Mouse (Mus musculus) left cerebral cortex, postnatal 10 days (tissue): ENCODE results near the gene Noc3l. TPM values are rescaled to one million over a fixed set of nuclear protein-coding genes. Genes with fewer than 3 reads are reported as not detected.

Experiments used
- DNase-seq, 2 experiments: peaks; one replicate each; pipeline ENCODE4 v3.0.0; 2021 to 2022; ENCODE audit warnings: low spot score in 2 of 2, mixed read lengths in 1 of 2; ENCODE audit errors: extremely low spot score in 1 of 2
- intact Hi-C: fragments of 180-260 bp; cut with DNase I; formaldehyde crosslinking; loops from one replicate; pipeline ENCODE4 v1.15.1; 2025
- total RNA-seq, 2 experiments: library from RNA; stranded (reverse); gene quantifications; 2 replicates each; pipeline ENCODE4 v1.2.3; 2021

Noc3l gene
- total RNA-seq, 2 experiments from 2014 or later = 10.5 to 12.5 TPM

- intact Hi-C loops = loop anchor here (5.0 kb wide), 2 partner anchors 208 to 353 kb away; no protein-coding TSS in a partner anchor
- peak; percentile 34 to 60 for DNase-seq
Observed at GRCm38 (mm10) chr19:38775548-38775947, 43.5 kb downstream of the Noc3l start.

- intact Hi-C loops = no loop called here
- DNase-seq = no peak
Observed at GRCm38 (mm10) chr19:38766306-38766705, 52.7 kb downstream of the Noc3l start.

GRCm38 (mm10) chr19:38760441-38760840 lies 58.6 kb downstream of the Noc3l start:
- intact Hi-C loops = no loop called here
- no peak for DNase-seq

- intact Hi-C loops = no loop called here
- no peak for DNase-seq
Observed at GRCm38 (mm10) chr19:38758685-38759472, 60.2 kb downstream of the Noc3l start.

- intact Hi-C loops = no loop called here
- no peak for DNase-seq
Observed at GRCm38 (mm10) chr19:38758056-38758455, 61.0 kb downstream of the Noc3l start.

GRCm38 (mm10) chr19:38757161-38757560 lies 61.9 kb downstream of the Noc3l start:
- DNase-seq = no peak
- intact Hi-C loops = no loop called here

GRCm38 (mm10) chr19:38750192-38750591 lies 68.8 kb downstream of the Noc3l start:
- no peak for DNase-seq
- intact Hi-C loops = no loop called here

GRCm38 (mm10) chr19:38746492-38747014 lies 72.5 kb downstream of the Noc3l start:
- intact Hi-C loops = no loop called here
- DNase-seq = no peak

- DNase-seq = no peak
- intact Hi-C loops = no loop called here
Observed at GRCm38 (mm10) chr19:38745810-38746491, 73.1 kb downstream of the Noc3l start.

GRCm38 (mm10) chr19:38744546-38744945 lies 74.5 kb downstream of the Noc3l start:
- intact Hi-C loops = no loop called here
- no peak for DNase-seq

Other genes with a start within 250 kb of the Noc3l start
- gene Tbc1d12, start 17.3 kb upstream of the Noc3l start, total RNA-seq = 10 to 100 TPM; 15.0 to 16.2 TPM
- gene Hells, start 111.7 kb upstream of the Noc3l start, total RNA-seq = 1 to 10 TPM; 6.0 to 6.1 TPM
- under 1 TPM in 1 of 2 experiments, not detected in 1; 0.28 TPM for gene Cyp2c55, start 187.8 kb upstream of the Noc3l start, total RNA-seq
- gene Cyp2c65, start 241.8 kb upstream of the Noc3l start, total RNA-seq = not detected